Mouse (Mus musculus) adipocyte (in vitro differentiated cells): ENCODE results near the gene Tbxas1.
A peak's percentile ranks its signal among the peaks of the same experiment; 100 is the strongest.

Experiments used
- DNase-seq: peaks from one replicate; pipeline ENCODE4 v3.0.0-alpha.2; 2016; ENCODE audit warnings: low spot score

The Tbxas1 gene

DNA sequence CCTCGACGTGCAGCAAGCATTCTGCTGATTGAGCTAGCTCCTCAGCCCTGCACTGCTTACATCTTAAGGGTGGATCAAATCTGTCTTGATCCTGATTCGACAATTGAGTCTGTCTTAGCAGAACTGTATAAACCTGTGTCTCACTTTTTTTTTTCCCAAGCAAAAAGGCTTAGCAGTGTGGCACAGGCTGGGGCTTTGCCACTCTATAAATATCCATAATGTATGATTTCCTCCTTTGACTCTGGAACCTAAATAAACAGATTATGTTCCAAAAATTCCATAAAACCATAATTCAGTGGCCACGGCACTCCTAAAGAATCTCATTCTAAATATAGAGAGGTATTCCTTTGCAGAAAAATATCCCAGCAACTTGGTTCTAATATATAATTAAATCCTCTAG, 122.6 kb downstream of the Tbxas1 start:
- DNase-seq = no peak

- no peak for DNase-seq
These were observed 127.9 kb downstream of the Tbxas1 start for GRCm38 (mm10) chr6:39003126-39003525.

DNA sequence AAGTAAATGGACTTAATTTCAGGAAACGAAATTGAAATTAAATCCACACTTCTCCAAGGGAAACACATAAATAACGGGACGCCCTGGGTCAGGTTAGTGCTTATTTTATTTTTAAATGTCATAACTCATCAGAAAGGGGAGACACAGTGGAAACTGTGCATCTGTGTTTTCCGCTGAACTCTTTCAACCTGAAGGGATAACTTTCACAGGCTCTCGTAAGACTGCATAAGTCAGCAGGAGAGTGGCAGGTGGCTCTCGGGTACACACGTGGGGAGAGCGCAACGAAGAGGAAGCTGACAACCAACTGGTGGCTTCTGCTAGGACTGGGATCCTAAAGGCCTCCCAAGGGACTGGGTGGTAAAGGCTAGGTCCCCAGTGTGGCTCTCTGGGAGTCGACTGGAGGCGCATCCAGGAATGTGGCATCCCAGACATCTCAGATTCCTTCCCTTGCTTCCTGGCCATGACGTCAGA, 128.8 kb downstream of the Tbxas1 start:
- DNase-seq = no peak

DNA sequence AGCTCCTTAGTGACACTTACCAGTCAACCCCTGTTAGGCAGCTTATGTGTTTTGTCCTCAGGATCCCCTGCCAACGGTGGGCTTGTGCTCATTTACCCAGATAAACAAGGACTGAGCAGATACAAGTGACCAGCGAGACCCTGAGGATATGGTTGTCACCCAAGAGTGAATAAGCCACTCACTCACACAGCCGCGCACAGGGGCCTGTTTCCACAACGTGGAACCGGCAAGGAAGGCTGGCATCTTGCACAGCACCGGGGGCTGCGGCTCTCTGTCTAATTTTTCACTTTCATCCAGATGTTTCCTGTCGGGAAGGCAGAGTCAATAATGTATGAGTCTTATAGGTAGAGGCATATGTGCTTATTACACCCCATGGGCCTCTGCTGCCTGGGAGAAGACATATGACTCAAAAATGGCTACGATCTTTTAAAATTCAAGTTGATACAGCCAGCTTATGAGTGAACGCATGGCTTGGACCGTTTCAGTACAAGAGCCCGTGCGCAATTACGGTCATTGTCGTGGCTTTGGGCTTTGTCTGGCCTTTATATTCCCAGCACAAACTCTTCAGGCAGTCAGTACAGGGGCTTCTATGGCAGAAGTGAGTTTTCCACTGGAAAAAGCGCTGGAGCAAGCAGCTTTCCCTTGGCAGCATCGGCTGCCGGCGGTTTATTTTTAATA, 130.2 kb downstream of the Tbxas1 start:
- no peak for DNase-seq

GRCm38 (mm10) chr6:39005945-39006572, 130.9 kb downstream of the Tbxas1 start:
- no peak for DNase-seq

- no peak for DNase-seq
These were observed 132.0 kb downstream of the Tbxas1 start for GRCm38 (mm10) chr6:39007223-39007622.

GRCm38 (mm10) chr6:39008116-39008515, 132.9 kb downstream of the Tbxas1 start:
- DNase-seq = no peak

DNA sequence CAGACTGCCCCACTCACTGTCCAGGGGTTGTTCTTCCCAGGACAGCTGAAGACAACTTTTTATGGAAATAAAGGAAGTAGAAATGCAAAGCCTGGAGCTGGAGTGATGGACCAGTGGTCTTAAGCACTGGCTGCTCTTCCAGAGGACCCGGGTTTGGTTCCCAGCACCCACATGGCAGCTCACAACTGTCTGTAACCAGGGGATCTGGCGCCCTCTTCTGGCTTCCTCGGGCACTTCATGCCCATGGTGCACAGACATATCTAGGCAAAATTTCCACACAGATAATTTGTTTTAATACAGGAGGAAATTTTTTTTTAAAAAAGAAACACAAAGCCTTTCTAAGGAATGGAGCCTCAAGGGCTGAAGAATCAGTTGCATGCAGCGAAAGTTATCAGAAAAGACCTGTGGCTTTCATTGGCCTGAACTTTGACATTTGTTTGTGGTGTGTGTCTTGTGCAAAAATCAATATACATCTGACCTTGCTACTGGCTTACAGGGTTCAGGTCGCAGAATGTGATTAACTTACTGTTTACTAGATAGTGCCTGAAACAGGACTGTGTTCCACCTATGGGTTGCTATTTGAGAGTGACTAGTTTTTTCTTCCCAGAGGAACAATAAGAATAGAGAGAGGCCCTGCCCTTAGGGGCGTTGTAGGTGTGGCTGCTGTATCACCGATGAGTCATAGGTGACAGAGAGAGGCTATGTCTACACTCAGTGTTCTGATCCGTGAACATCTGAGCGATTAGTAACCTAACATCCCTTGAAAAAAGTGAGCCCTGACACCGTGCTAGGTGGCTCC, 138.0 kb downstream of the Tbxas1 start:
- DNase-seq = no peak

DNA sequence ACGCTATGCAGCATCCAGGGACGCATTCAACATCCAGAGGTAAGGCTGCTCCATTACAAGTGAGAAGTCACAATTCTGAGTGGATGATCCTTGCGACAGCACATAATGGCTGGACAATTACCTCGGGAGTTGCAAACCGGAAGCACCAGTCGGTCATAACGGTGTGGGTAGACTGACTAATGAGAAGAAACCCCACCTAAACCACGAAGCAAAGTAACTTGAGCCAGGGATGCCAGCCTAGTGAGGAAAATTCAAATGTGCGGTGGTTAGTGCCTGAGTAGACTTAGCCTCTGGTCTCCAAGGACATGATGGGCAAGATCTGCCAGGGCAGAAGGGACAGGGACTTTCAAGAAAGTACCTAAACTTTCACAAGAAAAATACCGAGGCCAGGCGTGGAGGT, 142.7 kb downstream of the Tbxas1 start:
- no peak for DNase-seq

- peak; percentile 18 for DNase-seq
These were observed 143.6 kb downstream of the Tbxas1 start for GRCm38 (mm10) chr6:39018805-39019204.

- peak; percentile 62 for DNase-seq
These were observed 144.0 kb downstream of the Tbxas1 start for GRCm38 (mm10) chr6:39019219-39019618.

GRCm38 (mm10) chr6:39021909-39022308, 146.7 kb downstream of the Tbxas1 start:
- DNase-seq = no peak

- DNase-seq = no peak
These were observed 147.4 kb downstream of the Tbxas1 start for GRCm38 (mm10) chr6:39022461-39023181.

DNA sequence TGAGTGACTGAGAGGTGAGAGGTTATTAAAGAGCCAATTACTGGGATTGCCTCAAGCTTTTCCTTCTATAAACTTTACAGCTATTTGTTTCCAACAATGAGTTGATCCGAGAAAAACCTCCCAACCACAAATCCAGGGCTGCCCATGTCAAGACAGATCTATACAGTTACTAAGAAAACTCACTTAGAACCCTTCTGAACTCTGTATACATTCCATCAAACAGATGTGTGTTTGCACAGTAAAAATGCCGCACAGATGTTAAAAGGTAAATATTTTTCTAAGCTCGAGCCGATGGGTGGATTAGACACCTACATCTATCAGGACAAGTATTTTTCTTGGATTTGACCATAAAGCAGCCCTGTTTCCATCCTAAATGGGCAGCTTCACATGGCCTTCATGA, 149.4 kb downstream of the Tbxas1 start:
- DNase-seq = no peak

- DNase-seq = no peak
These were observed 149.8 kb downstream of the Tbxas1 start for GRCm38 (mm10) chr6:39025038-39025437.

- DNase-seq = no peak
These were observed 155.5 kb downstream of the Tbxas1 start for GRCm38 (mm10) chr6:39030714-39031113.

GRCm38 (mm10) chr6:39033676-39034075, 158.5 kb downstream of the Tbxas1 start:
- no peak for DNase-seq

GRCm38 (mm10) chr6:39035039-39035438, 159.8 kb downstream of the Tbxas1 start:
- no peak for DNase-seq

GRCm38 (mm10) chr6:39036204-39036603, 161.0 kb downstream of the Tbxas1 start:
- no peak for DNase-seq

DNA sequence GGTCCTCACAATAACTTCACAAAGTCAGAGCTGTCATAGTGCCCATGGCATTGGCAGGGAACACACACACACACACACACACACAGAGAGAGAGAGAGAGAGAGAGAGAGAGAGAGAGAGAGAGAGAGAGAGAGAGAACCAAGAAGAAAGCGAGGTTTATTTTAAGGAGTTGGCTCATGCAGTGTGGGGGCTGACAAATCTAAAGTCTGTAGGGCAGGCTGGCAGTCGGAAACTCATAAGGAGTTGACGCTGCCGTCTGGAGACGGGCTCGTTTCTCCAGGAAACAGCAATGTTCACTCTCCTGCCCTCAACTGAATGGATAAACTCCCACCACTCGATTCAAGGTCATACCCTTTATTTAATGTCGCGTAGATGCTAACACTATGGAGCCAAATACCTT, 165.2 kb downstream of the Tbxas1 start:
- DNase-seq = no peak

- DNase-seq = peak; percentile 71
These were observed 173.9 kb downstream of the Tbxas1 start for GRCm38 (mm10) chr6:39049141-39049540.

- DNase-seq = no peak
These were observed 175.6 kb downstream of the Tbxas1 start for GRCm38 (mm10) chr6:39050836-39051235.
